Mouse (Mus musculus): Measurements from ENCODE around the gene Immp2l. TPM values are rescaled to one million over a fixed set of nuclear protein-coding genes. Genes with fewer than 3 reads are reported as not detected.

Gene Immp2l
- polyA plus RNA-seq, 1 experiment from 2014 or later, result 6.5 TPM

- no peak overlapping the region for H3K27ac ChIP-seq (ENCODE audit: low read depth, low read length)
- 49% methylated on average over 4 of the region's 4 CpGs for WGBS
- H3K4me3 ChIP-seq (ENCODE audit: low read length), result no peak overlapping the region
- H3K27me3 ChIP-seq (replicated peaks; ENCODE audit: control insufficient read depth, insufficient read depth, low read length), result no peaks in the 10 kb centered on the region
- ATAC-seq, result no peak
- H3K4me2 ChIP-seq (ENCODE audit: low read length), result no peak overlapping the region
- no peak overlapping the region for H3K9ac ChIP-seq (ENCODE audit: low read depth, low read length)
- H3K9me3 ChIP-seq (ENCODE audit: control insufficient read depth, low read length), result no peaks in the 10 kb centered on the region
- H3K36me3 ChIP-seq (ENCODE audit: control insufficient read depth, insufficient read depth, low read length), result no peaks in the 10 kb centered on the region
- no peaks in the 10 kb centered on the region for H3K4me1 ChIP-seq (ENCODE audit: control insufficient read depth, insufficient read depth, low read depth, low read length)
These were observed 551.3 kb downstream of the Immp2l start for GRCm38 (mm10) chr12:41575221-41575620.

GRCm38 (mm10) chr12:41593401-41593800 lies 569.5 kb downstream of the Immp2l start:
- ATAC-seq, result no peak
- WGBS, result 70% methylated on average over 5 of the region's 5 CpGs
- no peaks in the 10 kb centered on the region for H3K27me3 ChIP-seq (replicated peaks; ENCODE audit: control insufficient read depth, insufficient read depth, low read length)
- no peak overlapping the region for H3K27ac ChIP-seq (ENCODE audit: low read depth, low read length)
- H3K9me3 ChIP-seq (ENCODE audit: control insufficient read depth, low read length), result no peaks in the 10 kb centered on the region
- no peak overlapping the region for H3K9ac ChIP-seq (ENCODE audit: low read depth, low read length)
- H3K4me1 ChIP-seq (ENCODE audit: control insufficient read depth, insufficient read depth, low read depth, low read length), result no peaks in the 10 kb centered on the region
- H3K4me3 ChIP-seq (ENCODE audit: low read length), result no peak overlapping the region
- no peak overlapping the region for H3K4me2 ChIP-seq (ENCODE audit: low read length)
- no peaks in the 10 kb centered on the region for H3K36me3 ChIP-seq (ENCODE audit: control insufficient read depth, insufficient read depth, low read length)

- Histone ChIP-seq H3K4me2 (ENCODE audit: low read length) (no peak overlapping the region), H3K4me1 (ENCODE audit: control insufficient read depth, insufficient read depth, low read depth, low read length) (no peaks in the 10 kb centered on the region), H3K27me3 (replicated peaks; ENCODE audit: control insufficient read depth, insufficient read depth, low read length) (no peaks in the 10 kb centered on the region), H3K36me3 (ENCODE audit: control insufficient read depth, insufficient read depth, low read length) (no peaks in the 10 kb centered on the region), H3K9ac (ENCODE audit: low read depth, low read length) (no peak overlapping the region), H3K9me3 (ENCODE audit: control insufficient read depth, low read length) (no peaks in the 10 kb centered on the region), H3K4me3 (ENCODE audit: low read length) (no peak overlapping the region), H3K27ac (ENCODE audit: low read depth, low read length) (no peak overlapping the region)
- no peak for ATAC-seq
- WGBS, result 87% methylated on average over 4 of the region's 4 CpGs
These were observed 570.1 kb downstream of the Immp2l start for GRCm38 (mm10) chr12:41594037-41594436.

- no peak overlapping the region for H3K4me2 ChIP-seq (ENCODE audit: low read length)
- H3K9ac ChIP-seq (ENCODE audit: low read depth, low read length), result no peak overlapping the region
- H3K27me3 ChIP-seq (replicated peaks; ENCODE audit: control insufficient read depth, insufficient read depth, low read length), result no peaks in the 10 kb centered on the region
- ATAC-seq, result peak; percentile 74; the same call in 1 of the 2 replicates
- no peak overlapping the region for H3K4me3 ChIP-seq (ENCODE audit: low read length)
- H3K27ac ChIP-seq (ENCODE audit: low read depth, low read length), result no peak overlapping the region
- no peaks in the 10 kb centered on the region for H3K4me1 ChIP-seq (ENCODE audit: control insufficient read depth, insufficient read depth, low read depth, low read length)
- 68% methylated on average over 3 of the region's 3 CpGs for WGBS
- no peaks in the 10 kb centered on the region for H3K9me3 ChIP-seq (ENCODE audit: control insufficient read depth, low read length)
- no peaks in the 10 kb centered on the region for H3K36me3 ChIP-seq (ENCODE audit: control insufficient read depth, insufficient read depth, low read length)
These were observed 591.4 kb downstream of the Immp2l start for GRCm38 (mm10) chr12:41615271-41615670.

GRCm38 (mm10) chr12:41621341-41621740 lies 597.5 kb downstream of the Immp2l start:
- no peak overlapping the region for H3K4me2 ChIP-seq (ENCODE audit: low read length)
- H3K27ac ChIP-seq (ENCODE audit: low read depth, low read length), result no peak overlapping the region
- no peak for ATAC-seq
- no peak overlapping the region for H3K9ac ChIP-seq (ENCODE audit: low read depth, low read length)
- H3K4me3 ChIP-seq (ENCODE audit: low read length), result no peak overlapping the region
- no peaks in the 10 kb centered on the region for H3K4me1 ChIP-seq (ENCODE audit: control insufficient read depth, insufficient read depth, low read depth, low read length)
- WGBS, result 76% methylated on average over 6 of the region's 6 CpGs
- no peaks in the 10 kb centered on the region for H3K36me3 ChIP-seq (ENCODE audit: control insufficient read depth, insufficient read depth, low read length)
- no peaks in the 10 kb centered on the region for H3K9me3 ChIP-seq (ENCODE audit: control insufficient read depth, low read length)
- no peaks in the 10 kb centered on the region for H3K27me3 ChIP-seq (replicated peaks; ENCODE audit: control insufficient read depth, insufficient read depth, low read length)

- 33% methylated on average over 4 of the region's 4 CpGs for whole genome bisulfite sequencing
- H3K27me3 ChIP-seq (replicated peaks; ENCODE audit: control insufficient read depth, insufficient read depth, low read length), result no peaks in the 10 kb centered on the region
- no peaks in the 10 kb centered on the region for H3K36me3 ChIP-seq (ENCODE audit: control insufficient read depth, insufficient read depth, low read length)
- no peak overlapping the region for H3K4me3 ChIP-seq (ENCODE audit: low read length)
- no peaks in the 10 kb centered on the region for H3K4me1 ChIP-seq (ENCODE audit: control insufficient read depth, insufficient read depth, low read depth, low read length)
- ATAC-seq, result no peak
- no peak overlapping the region for H3K9ac ChIP-seq (ENCODE audit: low read depth, low read length)
- H3K9me3 ChIP-seq (ENCODE audit: control insufficient read depth, low read length), result no peaks in the 10 kb centered on the region
- no peak overlapping the region for H3K27ac ChIP-seq (ENCODE audit: low read depth, low read length)
- no peak overlapping the region for H3K4me2 ChIP-seq (ENCODE audit: low read length)
These were observed 619.4 kb downstream of the Immp2l start for GRCm38 (mm10) chr12:41643262-41643661.

- ATAC-seq, result peak; percentile 31; the same call in 1 of the 2 replicates
- no peak overlapping the region for H3K27ac ChIP-seq (ENCODE audit: low read depth, low read length)
- no peak overlapping the region for H3K4me3 ChIP-seq (ENCODE audit: low read length)
- H3K9me3 ChIP-seq (ENCODE audit: control insufficient read depth, low read length), result no peaks in the 10 kb centered on the region
- 31% methylated on average over 4 of the region's 4 CpGs for WGBS
- H3K4me1 ChIP-seq (ENCODE audit: control insufficient read depth, insufficient read depth, low read depth, low read length), result no peaks in the 10 kb centered on the region
- no peak overlapping the region for H3K9ac ChIP-seq (ENCODE audit: low read depth, low read length)
- H3K36me3 ChIP-seq (ENCODE audit: control insufficient read depth, insufficient read depth, low read length), result no peaks in the 10 kb centered on the region
- H3K4me2 ChIP-seq (ENCODE audit: low read length), result no peak overlapping the region
- no peaks in the 10 kb centered on the region for H3K27me3 ChIP-seq (replicated peaks; ENCODE audit: control insufficient read depth, insufficient read depth, low read length)
These were observed 621.1 kb downstream of the Immp2l start for GRCm38 (mm10) chr12:41644802-41645551.

GRCm38 (mm10) chr12:41646956-41647575 lies 623.2 kb downstream of the Immp2l start:
- Histone ChIP-seq H3K4me1 (ENCODE audit: control insufficient read depth, insufficient read depth, low read depth, low read length) (no peaks in the 10 kb centered on the region), H3K9me3 (ENCODE audit: control insufficient read depth, low read length) (no peaks in the 10 kb centered on the region), H3K27me3 (replicated peaks; ENCODE audit: control insufficient read depth, insufficient read depth, low read length) (no peaks in the 10 kb centered on the region), H3K36me3 (ENCODE audit: control insufficient read depth, insufficient read depth, low read length) (no peaks in the 10 kb centered on the region), H3K4me3 (ENCODE audit: low read length) (no peak overlapping the region), H3K27ac (ENCODE audit: low read depth, low read length) (no peak overlapping the region), H3K4me2 (ENCODE audit: low read length) (no peak overlapping the region), H3K9ac (ENCODE audit: low read depth, low read length) (no peak overlapping the region)
- ATAC-seq, result peak; percentile 70
- 4% methylated on average over 5 of the region's 5 CpGs for WGBS

GRCm38 (mm10) chr12:41647675-41648074 lies 623.8 kb downstream of the Immp2l start:
- Histone ChIP-seq H3K9me3 (ENCODE audit: control insufficient read depth, low read length) (no peaks in the 10 kb centered on the region), H3K27me3 (replicated peaks; ENCODE audit: control insufficient read depth, insufficient read depth, low read length) (no peaks in the 10 kb centered on the region), H3K9ac (ENCODE audit: low read depth, low read length) (no peak overlapping the region), H3K4me1 (ENCODE audit: control insufficient read depth, insufficient read depth, low read depth, low read length) (no peaks in the 10 kb centered on the region), H3K4me3 (ENCODE audit: low read length) (no peak overlapping the region), H3K36me3 (ENCODE audit: control insufficient read depth, insufficient read depth, low read length) (no peaks in the 10 kb centered on the region), H3K27ac (ENCODE audit: low read depth, low read length) (no peak overlapping the region), H3K4me2 (ENCODE audit: low read length) (no peak overlapping the region)
- WGBS, result 81% methylated on average over 2 of the region's 2 CpGs
- no peak for ATAC-seq
